Mouse (Mus musculus) kidney, embryonic 14.5 days (tissue): ENCODE measurements around the gene Cdk12. TPM values are rescaled to one million over a fixed set of nuclear protein-coding genes. Genes with fewer than 3 reads are reported as not detected.
"Not testable (repeated sequence)": the region's sequence is repeated elsewhere in the genome, so short reads cannot be mapped to it uniquely, and the experiment has no call there.

Source experiments
- ATAC-seq: fragments of 200-750 bp; cut with Nextera tagmentation; 2 replicates; pipeline ENCODE4 v1.8.0; 2017; ENCODE audit warnings: moderate number of reproducible peaks, mild to moderate bottlenecking, moderate TSS enrichment, moderate library complexity; ENCODE audit not compliant: low FRiP score, low TSS enrichment
- H3K27ac ChIP-seq: fragments of 300-500 bp; sonication (generic); 2 replicates; pipeline ENCODE4 v1.5.1; 2014; ENCODE audit warnings: low read depth, mild to moderate bottlenecking, low read length, moderate library complexity, mixed read lengths
- H3K27me3 ChIP-seq: fragments of 300-500 bp; sonication (generic); 2 replicates; pipeline ENCODE4 v1.6.1; 2014; ENCODE audit warnings: mild to moderate bottlenecking, low read length; ENCODE audit not compliant: control insufficient read depth, insufficient read depth
- H3K36me3 ChIP-seq: fragments of 300-500 bp; sonication (generic); 2 replicates; pipeline ENCODE4 v1.6.1; 2014; ENCODE audit warnings: low read length, mixed read lengths; ENCODE audit not compliant: control insufficient read depth, insufficient read depth
- H3K4me1 ChIP-seq: fragments of 300-500 bp; sonication (generic); 2 replicates; pipeline ENCODE4 v1.6.1; 2014; ENCODE audit warnings: low read length, mixed read lengths; ENCODE audit not compliant: control insufficient read depth, insufficient read depth
- H3K4me2 ChIP-seq: fragments of 300-500 bp; sonication (generic); replicated peaks from 2 replicates; pipeline ENCODE4 v1.6.1; 2014; ENCODE audit warnings: low read depth, mild to moderate bottlenecking, low read length
- H3K4me3 ChIP-seq: fragments of 300-500 bp; sonication (generic); 2 replicates; pipeline ENCODE4 v1.5.1; 2014; ENCODE audit warnings: mild to moderate bottlenecking, low read length
- H3K9ac ChIP-seq: fragments of 300-500 bp; sonication (generic); 2 replicates; pipeline ENCODE4 v1.6.1; 2014; ENCODE audit warnings: low read depth, mild to moderate bottlenecking, low read length, moderate library complexity
- H3K9me3 ChIP-seq: fragments of 300-500 bp; sonication (generic); 2 replicates; pipeline ENCODE4 v1.6.1; 2016; ENCODE audit warnings: low read length; ENCODE audit not compliant: control insufficient read depth
- WGBS: fragments of 180-500 bp; shearing (Covaris S2); extraction: QIAGEN DNeasy Blood & Tissue Kit; methylation state at CpG from one replicate; pipeline ENCODE4 v1.1.7; 2014; 5-methylcytosine and 5-hydroxymethylcytosine counted together
- polyA plus RNA-seq: library from polyadenylated mRNA; unstranded; fragments of >200 nt; fragmentation: Nextera tagmentation; extraction: Ambion mirVana; gene quantifications from 2 replicates; pipeline ENCODE4 v1.2.1, GENCODE M21; 2014

Cdk12 gene
- polyA plus RNA-seq, 1 experiment from 2014 or later: 18.3 TPM

GRCm38 (mm10) chr11:98242910-98243309 is 40.1 kb downstream of the Cdk12 start:
- not testable (repeated sequence) for H3K27me3 ChIP-seq, H3K9ac ChIP-seq, H3K27ac ChIP-seq, ATAC-seq, H3K4me1 ChIP-seq, H3K9me3 ChIP-seq, H3K4me3 ChIP-seq, H3K4me2 ChIP-seq
- WGBS: 76% methylated on average over 3 of the region's 3 CpGs
- H3K36me3 ChIP-seq: peaks cover 89% of the 10 kb centered on the region

DNA sequence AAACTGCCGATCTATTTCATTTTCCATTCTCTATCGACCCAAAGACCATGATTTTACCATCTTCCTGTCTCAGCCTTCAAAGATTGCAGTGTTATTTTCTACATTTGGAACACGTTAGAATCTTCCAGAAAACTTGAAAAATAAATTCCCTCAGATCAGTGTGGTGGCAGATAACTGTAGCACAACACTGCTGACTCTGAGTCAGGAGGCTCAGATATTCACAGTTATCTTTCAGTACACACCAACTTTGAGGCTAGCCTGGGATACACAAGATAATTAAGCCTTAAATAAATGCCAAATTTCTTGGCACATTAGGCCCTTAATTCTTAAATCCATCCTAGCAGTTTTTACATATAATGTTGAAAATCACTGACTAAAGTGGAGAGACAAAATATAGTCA is 41.6 kb downstream of the Cdk12 start:
- no peaks in the 10 kb centered on the region for H3K9me3 ChIP-seq
- no peak overlapping the region for H3K4me3 ChIP-seq
- H3K9ac ChIP-seq: no peak overlapping the region
- no peaks in the 10 kb centered on the region for H3K4me1 ChIP-seq
- H3K27ac ChIP-seq: no peak overlapping the region
- WGBS: 96% methylated on average over 3 of the region's 3 CpGs
- H3K36me3 ChIP-seq: peaks cover 82% of the 10 kb centered on the region
- H3K4me2 ChIP-seq: no peak overlapping the region
- no peak for ATAC-seq
- no peaks in the 10 kb centered on the region for H3K27me3 ChIP-seq

DNA sequence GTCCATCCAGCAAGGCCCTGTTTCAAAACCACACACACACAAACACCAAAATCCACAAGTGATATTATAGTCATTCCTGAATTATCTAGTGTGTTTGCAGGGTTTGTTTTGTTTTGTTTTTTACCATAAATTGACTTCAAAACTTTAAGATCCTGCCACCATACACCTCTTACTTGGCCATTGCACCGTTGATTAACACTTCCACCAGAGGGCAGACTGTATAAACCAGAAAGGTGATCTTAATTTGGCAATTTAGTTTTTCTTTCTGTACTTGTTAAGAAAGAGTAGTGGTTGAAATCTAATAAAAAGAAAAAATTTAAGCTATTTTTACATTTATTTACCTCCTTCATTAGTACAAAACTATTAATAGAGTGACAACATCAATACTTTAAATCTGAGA is 44.5 kb downstream of the Cdk12 start:
- H3K4me1 ChIP-seq: no peaks in the 10 kb centered on the region
- no peak overlapping the region for H3K27ac ChIP-seq
- no peak overlapping the region for H3K9ac ChIP-seq
- H3K27me3 ChIP-seq: no peaks in the 10 kb centered on the region
- H3K9me3 ChIP-seq: no peaks in the 10 kb centered on the region
- peaks cover 75% of the 10 kb centered on the region for H3K36me3 ChIP-seq
- no peak overlapping the region for H3K4me3 ChIP-seq
- 91% methylated on average over 1 of the region's 1 CpGs for WGBS
- ATAC-seq: no peak
- H3K4me2 ChIP-seq: no peak overlapping the region

DNA sequence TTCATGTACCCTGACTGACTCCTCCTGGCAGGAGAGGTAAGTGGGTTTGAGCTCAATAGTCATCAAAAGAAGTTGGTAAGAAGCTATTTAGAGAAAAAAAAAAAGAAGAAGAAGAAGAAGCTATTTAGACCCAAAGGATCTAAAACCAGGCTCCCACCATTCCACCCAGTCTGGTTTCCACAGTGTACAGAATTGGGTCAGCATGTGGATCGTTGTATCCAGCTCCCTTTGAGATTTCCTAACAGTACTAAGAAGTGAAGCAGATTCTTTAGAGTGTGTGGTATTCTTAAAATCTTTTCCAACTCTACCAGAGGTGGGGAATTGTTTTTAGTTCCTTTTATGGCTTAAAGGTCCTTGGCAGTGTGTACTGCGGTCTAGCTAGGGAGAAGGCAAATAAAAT is 50.9 kb downstream of the Cdk12 start:
- 88% methylated on average over 2 of the region's 2 CpGs for WGBS
- ATAC-seq: no peak

GRCm38 (mm10) chr11:98260706-98261479 is 58.0 kb downstream of the Cdk12 start:
- H3K4me2 ChIP-seq: no peak overlapping the region
- no peaks in the 10 kb centered on the region for H3K27me3 ChIP-seq
- H3K9ac ChIP-seq: no peak overlapping the region
- H3K27ac ChIP-seq: no peak overlapping the region
- no peak overlapping the region for H3K4me3 ChIP-seq
- no peaks in the 10 kb centered on the region for H3K9me3 ChIP-seq
- no peaks in the 10 kb centered on the region for H3K4me1 ChIP-seq
- peaks cover 15% of the 10 kb centered on the region for H3K36me3 ChIP-seq
- 67% methylated on average over 8 of the region's 8 CpGs for WGBS
- no peak for ATAC-seq

More for the DNA sequence above, 50.9 kb downstream of the Cdk12 start:
- Histone ChIP-seq H3K27ac (no peak overlapping the region), H3K4me2 (no peak overlapping the region), H3K4me1 (no peaks in the 10 kb centered on the region), H3K9ac (no peak overlapping the region), H3K36me3 (peaks cover 26% of the 10 kb centered on the region), H3K27me3 (no peaks in the 10 kb centered on the region), H3K4me3 (no peak overlapping the region), H3K9me3 (no peaks in the 10 kb centered on the region)

GRCm38 (mm10) chr11:98265039-98265438 is 62.2 kb downstream of the Cdk12 start:
- H3K4me3 ChIP-seq: no peak overlapping the region
- no peak overlapping the region for H3K27ac ChIP-seq
- peaks cover 50% of the 10 kb centered on the region for H3K36me3 ChIP-seq
- H3K9me3 ChIP-seq: no peaks in the 10 kb centered on the region
- WGBS: 3% methylated on average over 2 of the region's 2 CpGs
- no peak overlapping the region for H3K9ac ChIP-seq
- no peak overlapping the region for H3K4me2 ChIP-seq
- no peak for ATAC-seq
- no peaks in the 10 kb centered on the region for H3K4me1 ChIP-seq
- H3K27me3 ChIP-seq: no peaks in the 10 kb centered on the region

GRCm38 (mm10) chr11:98265891-98266290 is 63.0 kb downstream of the Cdk12 start:
- peaks cover 57% of the 10 kb centered on the region for H3K36me3 ChIP-seq
- H3K4me1 ChIP-seq: no peaks in the 10 kb centered on the region
- H3K4me3 ChIP-seq: no peak overlapping the region
- no peaks in the 10 kb centered on the region for H3K27me3 ChIP-seq
- no peak for ATAC-seq
- no peak overlapping the region for H3K9ac ChIP-seq
- 79% methylated on average over 5 of the region's 5 CpGs for WGBS
- no peaks in the 10 kb centered on the region for H3K9me3 ChIP-seq
- no peak overlapping the region for H3K27ac ChIP-seq
- no peak overlapping the region for H3K4me2 ChIP-seq

DNA sequence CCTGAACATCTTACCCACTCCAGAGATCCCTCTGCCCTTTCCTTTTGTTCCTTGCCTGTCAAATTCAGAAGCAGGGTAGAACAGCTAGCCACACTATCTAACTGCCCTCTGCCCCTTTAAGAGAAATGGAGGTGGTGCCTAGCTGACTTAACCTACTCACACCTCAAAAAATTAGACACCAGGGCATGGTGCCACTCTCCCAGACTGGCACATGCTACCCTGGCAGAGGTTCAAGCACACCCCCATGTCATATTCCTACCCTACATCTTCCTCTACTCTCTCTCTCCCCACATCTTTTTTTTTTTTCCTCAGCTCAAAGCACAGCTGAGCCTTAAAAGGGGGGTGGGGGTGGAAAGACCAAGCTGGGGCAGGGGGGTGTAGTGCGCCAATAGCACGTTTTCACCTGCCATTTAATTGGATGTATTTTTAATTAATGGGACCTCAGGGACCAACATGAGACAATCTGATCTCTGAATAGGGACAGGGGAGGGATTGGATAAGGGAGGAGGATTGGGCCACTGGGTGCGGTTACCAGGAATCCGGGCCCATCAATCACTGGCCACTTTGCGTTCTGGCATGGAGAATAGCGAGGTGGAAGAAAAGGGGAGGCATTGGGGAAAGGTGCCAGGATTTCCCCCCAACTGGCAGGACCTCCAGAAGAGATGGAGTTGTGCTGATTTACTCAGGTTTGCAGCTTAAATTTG is 64.0 kb downstream of the Cdk12 start:
- H3K9me3 ChIP-seq: no peaks in the 10 kb centered on the region
- no peak overlapping the region for H3K4me2 ChIP-seq
- H3K4me1 ChIP-seq: no peaks in the 10 kb centered on the region
- H3K9ac ChIP-seq: no peak overlapping the region
- 72% methylated on average over 6 of the region's 6 CpGs for WGBS
- H3K27me3 ChIP-seq: no peaks in the 10 kb centered on the region
- H3K27ac ChIP-seq: no peak overlapping the region
- no peak for ATAC-seq
- no peak overlapping the region for H3K4me3 ChIP-seq
- H3K36me3 ChIP-seq: peaks cover 62% of the 10 kb centered on the region

- no peaks in the 10 kb centered on the region for H3K9me3 ChIP-seq
- H3K36me3 ChIP-seq: peaks cover 71% of the 10 kb centered on the region
- H3K27me3 ChIP-seq: no peaks in the 10 kb centered on the region
- H3K4me2 ChIP-seq: no peak overlapping the region
- H3K9ac ChIP-seq: 0 out of 2 replicates have a peak overlapping the region, but pooled peaks have one; percentile 12
- H3K27ac ChIP-seq: no peak overlapping the region
- H3K4me3 ChIP-seq: no peak overlapping the region
- H3K4me1 ChIP-seq: no peaks in the 10 kb centered on the region
- 96% methylated on average over 3 of the region's 3 CpGs for WGBS
- no peak for ATAC-seq
Measured at GRCm38 (mm10) chr11:98270066-98270465, 67.2 kb downstream of the Cdk12 start.
